Mouse (Mus musculus) midbrain, embryonic 14.5 days (tissue): ENCODE results near the gene Nkx1-2. TPM values are rescaled to one million over a fixed set of nuclear protein-coding genes. Genes with fewer than 3 reads are reported as not detected.

Experiments
- ATAC-seq: fragments of 200-750 bp; cut with Nextera tagmentation; 2 replicates; pipeline ENCODE4 v1.8.0; 2017; ENCODE audit warnings: moderate number of reproducible peaks, moderate library complexity; ENCODE audit not compliant: low FRiP score, low TSS enrichment
- DNase-seq: peaks from one replicate; pipeline ENCODE4 v3.0.0-alpha.2; 2015
- H3K27ac ChIP-seq: fragments of 300-500 bp; sonication (generic); replicated peaks from 2 replicates; pipeline ENCODE4 v1.5.1; 2014; ENCODE audit warnings: mild to moderate bottlenecking, low read depth, low read length, moderate library complexity
- H3K27me3 ChIP-seq: fragments of 300-500 bp; sonication (generic); 2 replicates; pipeline ENCODE4 v1.6.1; 2014; ENCODE audit warnings: low read length, control low read depth, mixed read lengths; ENCODE audit not compliant: control insufficient read depth, insufficient read depth
- H3K36me3 ChIP-seq: fragments of 300-500 bp; sonication (generic); 2 replicates; pipeline ENCODE4 v1.6.1; 2014; ENCODE audit warnings: low read length, control low read depth; ENCODE audit not compliant: control insufficient read depth, insufficient read depth
- H3K4me1 ChIP-seq: fragments of 300-500 bp; sonication (generic); 2 replicates; pipeline ENCODE4 v1.6.1; 2014; ENCODE audit warnings: mild to moderate bottlenecking, antibody characterized with exemption, low read length, control low read depth; ENCODE audit not compliant: control insufficient read depth, insufficient read depth
- H3K4me2 ChIP-seq: fragments of 300-500 bp; sonication (generic); 2 replicates; pipeline ENCODE4 v1.6.1; 2014; ENCODE audit warnings: mild to moderate bottlenecking, low read length, moderate library complexity
- H3K4me3 ChIP-seq: fragments of 300-500 bp; sonication (generic); replicated peaks from 2 replicates; pipeline ENCODE4 v1.5.1; 2014; ENCODE audit warnings: low read depth, low read length
- H3K9ac ChIP-seq: fragments of 300-500 bp; sonication (generic); replicated peaks from 2 replicates; pipeline ENCODE4 v1.6.1; 2014; ENCODE audit warnings: mild to moderate bottlenecking, low read length, moderate library complexity
- H3K9me3 ChIP-seq: fragments of 300-500 bp; sonication (generic); 2 replicates; pipeline ENCODE4 v1.6.1; 2016; ENCODE audit warnings: low read length, control low read depth, mixed read lengths; ENCODE audit not compliant: control insufficient read depth
- WGBS: fragments of 180-500 bp; shearing (Covaris S2); extraction: QIAGEN DNeasy Blood & Tissue Kit; methylation state at CpG from one replicate; pipeline ENCODE4 v1.1.7; 2014; 5-methylcytosine and 5-hydroxymethylcytosine counted together
- polyA plus RNA-seq: library from polyadenylated mRNA; unstranded; fragments of >200 nt; fragmentation: Nextera tagmentation; extraction: Ambion mirVana; gene quantifications from 2 replicates; pipeline ENCODE4 v1.2.1, GENCODE M21; 2014

Gene Nkx1-2
- polyA plus RNA-seq, 1 experiment from 2014 or later, result 0.74 TPM

DNA sequence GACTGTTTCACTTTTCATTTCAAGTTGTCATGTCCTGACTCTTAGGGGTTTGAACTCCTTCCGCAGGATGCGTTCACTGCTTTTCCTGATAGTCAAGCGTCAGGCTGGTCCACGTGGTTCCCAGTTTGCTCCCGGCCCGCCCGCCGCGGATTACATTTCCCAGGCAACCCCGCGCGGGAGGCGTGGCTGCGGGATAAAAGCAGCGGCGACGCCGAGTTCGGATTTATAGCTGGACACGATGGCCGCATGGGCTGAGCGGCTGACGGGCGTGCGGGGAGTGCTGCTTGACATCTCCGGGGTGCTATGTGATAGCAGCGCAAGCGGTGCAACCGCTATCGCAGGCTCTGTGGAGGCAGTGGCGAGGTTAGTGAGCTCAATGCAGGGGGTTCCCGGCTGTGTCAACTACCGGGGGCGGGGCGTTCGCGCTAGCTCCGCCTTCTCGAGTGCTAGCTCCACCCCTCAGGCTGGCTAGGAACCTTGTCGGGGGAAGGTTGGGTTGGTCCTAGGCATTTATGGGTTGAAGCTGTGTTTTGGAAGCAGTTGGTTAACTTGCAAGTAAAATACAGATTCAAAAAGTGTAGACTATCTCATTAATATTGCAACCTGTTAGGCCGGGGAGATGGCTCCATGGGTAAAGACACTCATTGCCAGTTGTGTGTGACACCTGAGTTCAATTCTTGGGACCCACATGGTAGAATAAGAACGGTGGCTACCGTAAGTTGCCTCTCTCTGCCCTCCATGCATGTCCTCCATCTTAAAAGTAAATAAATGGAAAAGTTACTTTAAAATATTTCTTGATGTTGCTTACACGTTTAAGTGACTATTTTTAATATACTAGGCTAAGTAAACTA lies 11.3 kb upstream of the Nkx1-2 start, which contains the start of gene Lhpp:
TSS of gene Lhpp (plus strand) at position 171 of the 851 bp plus-strand sequence.
- 8% methylated on average over 44 of the region's 44 CpGs for WGBS
- DNase-seq, result peak; percentile 89
- H3K27ac ChIP-seq, result no peak within 1 kb of the TSS

DNA sequence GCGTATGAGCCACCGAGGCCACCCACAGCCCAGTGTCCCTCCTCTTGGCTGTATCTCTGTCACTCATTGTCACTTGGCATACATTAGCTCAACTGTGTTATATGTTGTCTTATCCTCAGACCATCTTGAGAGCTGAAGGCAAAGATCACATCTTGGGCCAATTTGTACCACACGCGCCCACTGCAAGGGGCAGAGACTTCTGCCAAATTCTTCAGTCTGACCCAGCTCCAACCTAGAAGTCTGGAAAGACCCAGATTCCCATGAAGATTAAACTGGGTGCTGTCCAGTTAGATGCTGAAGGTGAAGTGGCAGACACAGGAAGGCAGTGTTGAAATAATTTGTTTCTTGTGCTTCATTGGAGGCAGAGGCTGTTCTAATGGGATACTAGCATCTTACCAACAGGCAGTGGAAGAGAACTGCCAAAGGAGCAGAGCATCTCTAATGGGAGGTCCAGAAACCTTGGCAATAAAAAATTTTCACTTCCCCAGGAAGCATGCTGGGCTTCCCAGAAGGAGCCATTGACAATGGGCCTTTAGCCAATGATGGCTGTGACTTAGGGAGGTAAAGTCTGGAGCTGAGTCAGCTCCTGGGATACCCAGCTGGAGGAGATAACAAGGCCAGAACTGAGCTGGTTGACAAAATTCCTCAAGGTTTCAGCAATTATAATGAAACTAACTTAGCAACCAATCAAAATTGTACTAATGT lies 9.0 kb upstream of the Nkx1-2 start:
- no peak overlapping the region for H3K27ac ChIP-seq
- H3K4me3 ChIP-seq, result no peak overlapping the region
- ATAC-seq (no peak), DNase-seq (no peak)
- H3K27me3 ChIP-seq, result no peaks in the 10 kb centered on the region; the same call in 1 of the 2 replicates
- H3K9me3 ChIP-seq, result no peaks in the 10 kb centered on the region
- H3K9ac ChIP-seq, result no peak overlapping the region
- no peak overlapping the region for H3K4me2 ChIP-seq
- H3K4me1 ChIP-seq, result peaks cover 4% of the 10 kb centered on the region; the same call in 1 of the 2 replicates
- 95% methylated on average over 4 of the region's 4 CpGs for WGBS
- H3K36me3 ChIP-seq, result no peaks in the 10 kb centered on the region

More for the DNA sequence above, 11.3 kb upstream of the Nkx1-2 start, which contains the start of gene Lhpp:
- Histone ChIP-seq H3K4me3 (peak within 1 kb of the TSS; percentile 54), H3K9me3 (no peaks in the 10 kb centered on the region), H3K4me2 (peak within 1 kb of the TSS; percentile 66), H3K4me1 (peaks cover 4% of the 10 kb centered on the region; the same call in 1 of the 2 replicates), H3K27me3 (no peaks in the 10 kb centered on the region; the same call in 1 of the 2 replicates), H3K9ac (peak within 1 kb of the TSS; percentile 59), H3K36me3 (no peaks in the 10 kb centered on the region)
- ATAC-seq, result peak; percentile 76; the same call in 1 of the 2 replicates

DNA sequence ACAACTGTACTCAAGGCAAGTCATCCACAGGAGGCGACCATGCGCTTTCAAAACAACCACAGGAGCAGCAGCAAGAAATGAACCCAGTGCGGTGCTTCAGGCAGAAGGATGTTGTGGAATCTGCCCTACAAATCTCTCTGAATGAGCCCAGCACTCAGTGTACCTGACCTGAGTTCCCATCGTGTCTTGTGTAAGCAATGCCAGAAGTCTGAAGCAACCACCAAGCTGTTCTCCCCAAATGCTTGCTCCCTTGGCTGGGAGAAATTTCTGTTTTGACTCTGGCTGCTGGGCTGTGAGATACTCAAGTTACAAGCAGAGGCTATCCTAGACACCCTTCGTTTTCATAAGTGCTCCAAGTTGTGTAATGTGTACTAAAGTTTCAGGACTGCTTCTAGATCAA lies 6.3 kb upstream of the Nkx1-2 start:
- Histone ChIP-seq H3K4me3 (no peak overlapping the region), H3K27me3 (peaks cover 20% of the 10 kb centered on the region), H3K4me1 (peaks cover 4% of the 10 kb centered on the region; the same call in 1 of the 2 replicates), H3K4me2 (no peak overlapping the region), H3K9ac (no peak overlapping the region), H3K9me3 (no peaks in the 10 kb centered on the region), H3K27ac (no peak overlapping the region), H3K36me3 (no peaks in the 10 kb centered on the region)
- 64% methylated on average over 5 of the region's 5 CpGs for WGBS
- no peak for ATAC-seq
- no peak for DNase-seq

DNA sequence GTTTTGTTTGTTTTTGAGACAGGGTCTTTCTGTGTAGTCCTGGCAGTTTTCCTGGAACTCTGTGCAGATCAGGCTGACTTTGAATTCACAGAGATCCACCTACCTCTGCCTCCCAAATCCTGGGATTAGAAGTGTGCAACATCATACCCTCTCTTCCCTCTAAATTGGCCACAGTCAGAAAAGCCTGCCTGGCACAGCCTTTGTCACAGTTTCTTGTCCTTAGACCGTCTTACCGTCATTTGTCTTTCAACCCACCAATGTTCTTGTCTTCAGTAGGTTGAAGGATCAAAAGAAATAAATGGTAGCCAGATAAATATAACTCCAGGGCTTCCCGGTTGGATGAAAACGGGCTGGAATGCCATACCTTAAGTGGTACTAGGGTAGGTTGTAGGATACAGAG lies 5.3 kb upstream of the Nkx1-2 start:
- Histone ChIP-seq H3K27me3 (peaks cover 29% of the 10 kb centered on the region), H3K9me3 (no peaks in the 10 kb centered on the region), H3K4me1 (peaks cover 4% of the 10 kb centered on the region; the same call in 1 of the 2 replicates), H3K27ac (no peak overlapping the region), H3K4me2 (no peak overlapping the region), H3K4me3 (no peak overlapping the region), H3K36me3 (no peaks in the 10 kb centered on the region), H3K9ac (no peak overlapping the region)
- 89% methylated on average over 4 of the region's 4 CpGs for WGBS
- ATAC-seq (no peak), DNase-seq (no peak)

DNA sequence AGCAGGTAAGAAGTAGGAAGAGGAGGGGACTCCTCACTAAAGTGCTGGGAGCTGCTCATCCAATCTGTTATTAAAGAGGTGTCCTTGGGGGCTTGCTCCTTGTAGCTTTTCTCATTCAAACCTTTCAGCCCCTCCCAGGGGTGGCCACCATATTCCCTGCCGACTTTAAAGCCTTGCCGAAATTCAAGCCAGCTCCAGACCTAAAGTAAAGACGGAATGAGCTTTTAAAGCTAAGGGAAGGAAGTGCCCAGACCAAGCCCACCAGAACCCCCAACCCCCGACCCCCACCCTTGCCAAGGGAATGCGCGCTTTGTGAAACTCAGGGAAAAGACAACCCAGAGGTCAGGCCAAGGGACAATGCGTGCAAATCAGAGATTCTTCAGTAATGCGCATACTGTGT lies 1.5 kb upstream of the Nkx1-2 start:
- Histone ChIP-seq H3K36me3 (no peaks in the 10 kb centered on the region), H3K4me1 (peaks cover 19% of the 10 kb centered on the region; the same call in 1 of the 2 replicates), H3K27ac (no peak overlapping the region), H3K4me3 (no peak overlapping the region), H3K27me3 (peaks cover 66% of the 10 kb centered on the region), H3K4me2 (no peak overlapping the region), H3K9ac (no peak overlapping the region), H3K9me3 (no peaks in the 10 kb centered on the region)
- 8% methylated on average over 8 of the region's 8 CpGs for WGBS
- DNase-seq, result no peak
- no peak for ATAC-seq

DNA sequence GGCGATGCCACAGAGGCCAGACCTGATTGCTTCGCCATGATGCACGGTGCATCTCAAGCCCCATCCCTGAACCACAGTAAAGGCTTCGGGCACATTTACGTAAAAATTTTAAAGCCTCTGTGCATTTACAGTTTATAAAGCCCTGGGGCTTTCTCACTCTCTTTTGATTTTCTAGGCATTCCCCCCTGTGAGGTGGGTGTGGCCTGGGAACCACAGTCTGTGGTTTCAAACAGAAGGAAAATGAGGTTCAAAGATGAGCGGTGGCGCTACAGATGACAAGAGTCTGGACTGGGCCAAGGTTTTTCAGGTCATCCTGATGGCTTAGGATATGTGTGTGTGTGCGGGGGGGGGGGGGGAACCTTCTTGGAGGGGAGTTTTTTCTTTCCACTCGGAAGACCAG lies 589 bp upstream of the Nkx1-2 start:
- peaks cover 74% of the 10 kb centered on the region for H3K27me3 ChIP-seq
- H3K4me1 ChIP-seq, result peaks cover 19% of the 10 kb centered on the region; the same call in 1 of the 2 replicates
- DNase-seq (peak; percentile 27), ATAC-seq (no peak)
- WGBS, result under 1% methylated on average over 9 of the region's 9 CpGs
- no peak overlapping the region; the same call in 1 of the 2 replicates for H3K9ac ChIP-seq
- H3K36me3 ChIP-seq, result no peaks in the 10 kb centered on the region
- peak overlapping the region; percentile 59 for H3K4me2 ChIP-seq
- no peak overlapping the region for H3K27ac ChIP-seq
- H3K9me3 ChIP-seq, result no peaks in the 10 kb centered on the region
- H3K4me3 ChIP-seq, result peak overlapping the region; percentile 31

DNA sequence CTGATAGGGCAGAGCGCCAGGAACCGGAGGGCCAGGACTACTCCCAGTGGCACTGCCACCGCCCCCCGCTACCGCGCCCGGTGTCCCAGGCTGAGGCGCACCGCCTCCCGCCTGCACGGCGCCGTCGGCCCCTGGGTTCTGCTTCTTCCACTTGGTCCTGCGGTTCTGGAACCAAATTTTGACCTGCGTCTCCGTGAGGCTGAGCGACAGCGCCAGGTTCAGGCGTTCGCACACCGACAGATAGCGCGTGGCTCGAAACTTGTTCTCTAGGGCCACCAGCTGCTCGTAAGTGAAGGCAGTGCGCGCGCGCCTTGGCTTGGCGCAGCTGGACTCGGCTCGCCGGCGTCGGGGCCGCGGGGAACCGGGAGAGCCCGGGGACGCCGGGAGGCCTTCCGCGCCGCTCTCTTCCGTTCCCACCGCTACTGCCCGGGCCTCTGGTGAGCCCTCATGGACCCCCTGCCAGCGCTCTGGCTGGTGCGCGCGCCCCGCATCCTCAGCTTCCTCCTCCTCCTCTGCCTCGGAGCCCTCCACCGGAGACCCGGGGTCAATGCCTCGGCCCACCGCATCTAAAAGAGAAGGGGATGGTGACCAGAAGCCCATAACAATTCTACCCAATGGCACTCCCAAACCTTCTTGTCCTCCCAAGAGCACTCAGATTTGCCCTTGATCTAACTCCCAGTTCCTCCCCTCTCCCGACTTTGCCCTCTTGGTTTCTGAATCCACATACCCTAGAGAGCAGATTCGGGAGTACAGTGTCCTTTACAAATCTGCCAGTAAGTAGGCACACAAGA lies 2.0 kb downstream of the Nkx1-2 start:
- peaks cover 19% of the 10 kb centered on the region; the same call in 1 of the 2 replicates for H3K4me1 ChIP-seq
- no peaks in the 10 kb centered on the region for H3K36me3 ChIP-seq
- H3K4me2 ChIP-seq, result peak overlapping the region; percentile 73
- DNase-seq (peak; percentile 76), ATAC-seq (no peak)
- peaks cover 72% of the 10 kb centered on the region for H3K27me3 ChIP-seq
- peak overlapping the region; percentile 38 for H3K4me3 ChIP-seq
- H3K27ac ChIP-seq, result no peak overlapping the region
- no peaks in the 10 kb centered on the region for H3K9me3 ChIP-seq
- peak overlapping the region; percentile 42 for H3K9ac ChIP-seq
- under 1% methylated on average over 59 of the region's 60 CpGs for WGBS
